Mouse (Mus musculus): Measurements from ENCODE around the gene Fezf2. TPM values are rescaled to one million over a fixed set of nuclear protein-coding genes. Genes with fewer than 3 reads are reported as not detected.

The Fezf2 gene
- total RNA-seq (2023): not detected

GRCm38 (mm10) chr14:12348089-12348488, at the start of gene Fezf2:
Fezf2 (minus strand) TSS chr14:12348189.

Other genes starting within 250 kb of the Fezf2 start
- not detected for gene Gm49355, start 64.2 kb downstream of the Fezf2 start, total RNA-seq (2023)
- gene 3830406C13Rik, start 64.0 kb downstream of the Fezf2 start, total RNA-seq (2023): 10 to 100 TPM; 19.7 to 21.3 TPM

All from monocyte, adult 59 days (primary cell).